Mouse (Mus musculus) neural tube, embryonic 13.5 days (tissue): Measurements from ENCODE around the gene Ager. TPM values are rescaled to one million over a fixed set of nuclear protein-coding genes. Genes with fewer than 3 reads are reported as not detected.

Experiments
- ATAC-seq: fragments of 200-750 bp; cut with Nextera tagmentation; 2 replicates; pipeline ENCODE4 v1.8.0; 2017; ENCODE audit warnings: low read depth, mild to moderate bottlenecking, moderate TSS enrichment, moderate library complexity
- H3K27ac ChIP-seq: fragments of 300-500 bp; sonication (generic); replicated peaks from 2 replicates; pipeline ENCODE4 v1.5.1; 2015; ENCODE audit warnings: moderate library complexity, mild to moderate bottlenecking, inconsistent platforms
- H3K27me3 ChIP-seq: fragments of 300-500 bp; sonication (generic); 2 replicates; pipeline ENCODE4 v1.6.1; 2015; ENCODE audit warnings: mild to moderate bottlenecking, inconsistent platforms
- H3K36me3 ChIP-seq: fragments of 300-500 bp; sonication (generic); 2 replicates; pipeline ENCODE4 v1.6.1; 2015; ENCODE audit warnings: mild to moderate bottlenecking, inconsistent platforms
- H3K4me1 ChIP-seq: fragments of 300-500 bp; sonication (generic); replicated peaks from 2 replicates; pipeline ENCODE4 v1.6.1; 2015; ENCODE audit warnings: inconsistent platforms
- H3K4me2 ChIP-seq: fragments of 300-500 bp; sonication (generic); 2 replicates; pipeline ENCODE4 v1.6.1; 2015; ENCODE audit warnings: inconsistent platforms, mild to moderate bottlenecking, moderate library complexity
- H3K4me3 ChIP-seq: fragments of 300-500 bp; sonication (generic); 2 replicates; pipeline ENCODE4 v1.5.1; 2015; ENCODE audit warnings: mild to moderate bottlenecking, inconsistent platforms
- H3K9ac ChIP-seq: fragments of 300-500 bp; sonication (generic); 2 replicates; pipeline ENCODE4 v1.6.1; 2015; ENCODE audit warnings: moderate library complexity, mild to moderate bottlenecking, inconsistent platforms
- H3K9me3 ChIP-seq: fragments of 300-500 bp; sonication (generic); 2 replicates; pipeline ENCODE4 v1.6.1; 2016; ENCODE audit warnings: inconsistent platforms
- WGBS: fragments of 180-500 bp; shearing (Covaris S2); methylation state at CpG from one replicate; pipeline ENCODE4 v1.1.7; 2015; 5-methylcytosine and 5-hydroxymethylcytosine counted together
- polyA plus RNA-seq: library from polyadenylated mRNA; unstranded; fragments of >200 nt; fragmentation: Nextera tagmentation; extraction: Ambion mirVana; gene quantifications from 2 replicates; pipeline ENCODE4 v1.2.1, GENCODE M21; 2015

Ager gene
- polyA plus RNA-seq, 1 experiment from 2014 or later = 2.0 TPM

GRCm38 (mm10) chr17:34628644-34628967 is 30.9 kb downstream of the Ager start:
- Histone ChIP-seq H3K36me3 (peaks cover 8% of the 10 kb centered on the region; the same call in 1 of the 2 replicates), H3K4me1 (peaks cover 61% of the 10 kb centered on the region), H3K4me3 (peak overlapping the region; percentile 74), H3K27ac (peak overlapping the region; percentile 94), H3K27me3 (peaks cover 41% of the 10 kb centered on the region), H3K4me2 (peak overlapping the region; percentile 75), H3K9me3 (no peaks in the 10 kb centered on the region), H3K9ac (peak overlapping the region; percentile 80)
- WGBS = 18% methylated on average over 5 of the region's 5 CpGs
- ATAC-seq = no peak

GRCm38 (mm10) chr17:34629221-34629751 is 31.6 kb downstream of the Ager start, which contains the start of gene Prrt1:
Gene Prrt1 (plus strand): TSS chr17:34629533.
- ATAC-seq = peak; percentile 19; the same call in 1 of the 2 replicates

GRCm38 (mm10) chr17:34629796-34630603 is 32.3 kb downstream of the Ager start:
- Histone ChIP-seq H3K9ac (peak overlapping the region; percentile 80), H3K4me1 (peaks cover 61% of the 10 kb centered on the region), H3K9me3 (no peaks in the 10 kb centered on the region), H3K4me2 (peak overlapping the region; percentile 75), H3K27me3 (peaks cover 47% of the 10 kb centered on the region), H3K27ac (0 out of 2 replicates have a peak overlapping the region, but pooled peaks have one; percentile 94), H3K36me3 (peaks cover 4% of the 10 kb centered on the region; the same call in 1 of the 2 replicates), H3K4me3 (peak overlapping the region; percentile 74)
- WGBS = 17% methylated on average over 12 of the region's 12 CpGs
- no peak for ATAC-seq

More at GRCm38 (mm10) chr17:34629221-34629751, 31.6 kb downstream of the Ager start, which contains the start of gene Prrt1:
- Histone ChIP-seq H3K4me2 (peak within 1 kb of the TSS; percentile 75), H3K36me3 (peaks cover 5% of the 10 kb centered on the region; the same call in 1 of the 2 replicates), H3K4me3 (peak within 1 kb of the TSS; percentile 74), H3K27me3 (peaks cover 47% of the 10 kb centered on the region), H3K4me1 (peaks cover 61% of the 10 kb centered on the region), H3K9ac (peak within 1 kb of the TSS; percentile 80), H3K27ac (peak within 1 kb of the TSS; percentile 94), H3K9me3 (no peaks in the 10 kb centered on the region)
- WGBS = 2% methylated on average over 16 of the region's 16 CpGs

- peak overlapping the region; percentile 55 for H3K9ac ChIP-seq
- peak overlapping the region; percentile 75 for H3K4me2 ChIP-seq
- WGBS = 3% methylated on average over 42 of the region's 48 CpGs
- H3K9me3 ChIP-seq = no peaks in the 10 kb centered on the region
- H3K4me1 ChIP-seq = peaks cover 58% of the 10 kb centered on the region
- peak overlapping the region; percentile 74 for H3K4me3 ChIP-seq
- no peak overlapping the region for H3K27ac ChIP-seq
- H3K27me3 ChIP-seq = peaks cover 47% of the 10 kb centered on the region
- no peak for ATAC-seq
- H3K36me3 ChIP-seq = no peaks in the 10 kb centered on the region
Observed at GRCm38 (mm10) chr17:34630761-34631301, 33.2 kb downstream of the Ager start.

- WGBS = 3% methylated on average over 12 of the region's 12 CpGs
Observed at GRCm38 (mm10) chr17:34631647-34632046, 34.0 kb downstream of the Ager start.

GRCm38 (mm10) chr17:34632261-34632691 is 34.6 kb downstream of the Ager start:
- Histone ChIP-seq H3K4me3 (peak overlapping the region; percentile 74), H3K36me3 (no peaks in the 10 kb centered on the region), H3K9ac (peak overlapping the region; percentile 67), H3K27ac (no peak overlapping the region), H3K4me2 (peak overlapping the region; percentile 75), H3K4me1 (peaks cover 49% of the 10 kb centered on the region), H3K27me3 (peaks cover 51% of the 10 kb centered on the region), H3K9me3 (no peaks in the 10 kb centered on the region)
- 1% methylated on average over 26 of the region's 26 CpGs for WGBS
- no peak for ATAC-seq

More at GRCm38 (mm10) chr17:34631647-34632046, 34.0 kb downstream of the Ager start:
- H3K27ac ChIP-seq = no peak overlapping the region
- peaks cover 50% of the 10 kb centered on the region for H3K4me1 ChIP-seq
- peak overlapping the region; percentile 75 for H3K4me2 ChIP-seq
- H3K9me3 ChIP-seq = no peaks in the 10 kb centered on the region
- no peak for ATAC-seq
- H3K9ac ChIP-seq = peak overlapping the region; percentile 67
- H3K36me3 ChIP-seq = no peaks in the 10 kb centered on the region
- H3K4me3 ChIP-seq = peak overlapping the region; percentile 74
- peaks cover 47% of the 10 kb centered on the region for H3K27me3 ChIP-seq

- peaks cover 27% of the 10 kb centered on the region for H3K4me1 ChIP-seq
- no peak for ATAC-seq
- no peaks in the 10 kb centered on the region for H3K36me3 ChIP-seq
- H3K27me3 ChIP-seq = peaks cover 39% of the 10 kb centered on the region
- no peak overlapping the region for H3K4me2 ChIP-seq
- H3K9ac ChIP-seq = no peak overlapping the region
- no peak overlapping the region for H3K27ac ChIP-seq
- 72% methylated on average over 2 of the region's 2 CpGs for WGBS
- no peak overlapping the region for H3K4me3 ChIP-seq
- H3K9me3 ChIP-seq = no peaks in the 10 kb centered on the region
Observed at GRCm38 (mm10) chr17:34635671-34636070, 38.0 kb downstream of the Ager start.

- Histone ChIP-seq H3K4me1 (peaks cover 17% of the 10 kb centered on the region), H3K4me3 (no peak overlapping the region), H3K27ac (no peak overlapping the region), H3K9me3 (no peaks in the 10 kb centered on the region), H3K36me3 (no peaks in the 10 kb centered on the region), H3K27me3 (peaks cover 21% of the 10 kb centered on the region), H3K4me2 (no peak overlapping the region), H3K9ac (no peak overlapping the region)
- WGBS = 67% methylated on average over 3 of the region's 3 CpGs
- no peak for ATAC-seq
Observed at GRCm38 (mm10) chr17:34637459-34637858, 39.8 kb downstream of the Ager start.

GRCm38 (mm10) chr17:34639461-34640255 is 42.0 kb downstream of the Ager start:
- Histone ChIP-seq H3K4me1 (peaks cover 21% of the 10 kb centered on the region), H3K9me3 (no peaks in the 10 kb centered on the region), H3K27ac (no peak overlapping the region), H3K36me3 (no peaks in the 10 kb centered on the region), H3K27me3 (peaks cover 4% of the 10 kb centered on the region; the same call in 1 of the 2 replicates), H3K4me2 (no peak overlapping the region), H3K4me3 (no peak overlapping the region), H3K9ac (no peak overlapping the region)
- ATAC-seq = no peak
- WGBS = 87% methylated on average over 7 of the region's 7 CpGs

- H3K9me3 ChIP-seq = no peaks in the 10 kb centered on the region
- peak overlapping the region; percentile 31; the same call in 1 of the 2 replicates for H3K9ac ChIP-seq
- H3K27me3 ChIP-seq = peaks cover 4% of the 10 kb centered on the region; the same call in 1 of the 2 replicates
- peak overlapping the region; percentile 74 for H3K27ac ChIP-seq
- no peak overlapping the region for H3K4me2 ChIP-seq
- H3K4me3 ChIP-seq = no peak overlapping the region
- no peaks in the 10 kb centered on the region for H3K36me3 ChIP-seq
- ATAC-seq = no peak
- peaks cover 33% of the 10 kb centered on the region for H3K4me1 ChIP-seq
- 15% methylated on average over 11 of the region's 11 CpGs for WGBS
Observed at GRCm38 (mm10) chr17:34640778-34641601, 43.3 kb downstream of the Ager start.

GRCm38 (mm10) chr17:34641945-34642344 is 44.3 kb downstream of the Ager start:
- H3K9ac ChIP-seq = no peak overlapping the region
- 85% methylated on average over 3 of the region's 3 CpGs for WGBS
- H3K4me2 ChIP-seq = no peak overlapping the region
- H3K27ac ChIP-seq = peak overlapping the region; percentile 74; the same call in 1 of the 2 replicates
- H3K4me1 ChIP-seq = peaks cover 40% of the 10 kb centered on the region
- ATAC-seq = no peak
- no peak overlapping the region for H3K4me3 ChIP-seq
- no peaks in the 10 kb centered on the region for H3K36me3 ChIP-seq
- peaks cover under 1% of the 10 kb centered on the region; the same call in 1 of the 2 replicates for H3K27me3 ChIP-seq
- H3K9me3 ChIP-seq = no peaks in the 10 kb centered on the region
